Mouse (Mus musculus): Measurements from ENCODE around the gene Prdx2. TPM values are rescaled to one million over a fixed set of nuclear protein-coding genes. Genes with fewer than 3 reads are reported as not detected.

The Prdx2 gene
- polyA plus RNA-seq, 1 experiment from 2014 or later: 313 TPM

DNA sequence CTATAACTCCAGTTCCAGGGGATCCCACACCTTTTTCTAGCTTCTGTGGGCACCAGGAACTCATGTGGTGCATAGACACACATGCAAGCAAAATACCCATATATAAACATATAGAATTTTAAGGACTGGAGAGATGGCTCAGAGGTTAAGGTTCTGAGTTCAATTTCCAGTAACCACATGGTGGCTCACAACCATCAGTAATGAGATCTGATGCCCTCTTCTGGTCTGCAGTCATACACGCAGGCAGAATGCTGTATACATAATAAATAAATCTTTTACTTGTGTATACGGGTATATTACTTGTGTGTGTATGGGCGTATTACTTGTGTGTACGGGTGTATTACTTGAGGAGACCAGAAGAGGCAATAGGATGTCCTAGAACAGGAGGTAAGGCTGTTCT is 5.4 kb upstream of the Prdx2 start:
- Histone ChIP-seq H3K27me3 (replicated peaks; ENCODE audit: control insufficient read depth, insufficient read depth, low read length) (no peaks in the 10 kb centered on the region), H3K4me2 (replicated peaks; ENCODE audit: low read depth) (no peak overlapping the region), H3K9me3 (ENCODE audit: control insufficient read depth) (no peaks in the 10 kb centered on the region), H3K9ac (ENCODE audit: low read depth, low read length) (no peak overlapping the region), H3K4me3 (ENCODE audit: low read depth, low read length) (no peak overlapping the region), H3K36me3 (ENCODE audit: control insufficient read depth, insufficient read depth) (peaks cover 7% of the 10 kb centered on the region; the same call in 1 of the 2 replicates), H3K27ac (ENCODE audit: low read depth, low read length) (no peak overlapping the region), H3K4me1 (replicated peaks; ENCODE audit: control insufficient read depth, insufficient read depth, low read length) (peaks cover 6% of the 10 kb centered on the region; the same call in 1 of the 2 replicates)
- peak; percentile 39 for TF ChIP-seq CTCF (IDR thresholded peaks at IDR 0.05; ENCODE audit: low read depth)
- WGBS: 80% methylated on average over 4 of the region's 4 CpGs
- no peak for ATAC-seq

DNA sequence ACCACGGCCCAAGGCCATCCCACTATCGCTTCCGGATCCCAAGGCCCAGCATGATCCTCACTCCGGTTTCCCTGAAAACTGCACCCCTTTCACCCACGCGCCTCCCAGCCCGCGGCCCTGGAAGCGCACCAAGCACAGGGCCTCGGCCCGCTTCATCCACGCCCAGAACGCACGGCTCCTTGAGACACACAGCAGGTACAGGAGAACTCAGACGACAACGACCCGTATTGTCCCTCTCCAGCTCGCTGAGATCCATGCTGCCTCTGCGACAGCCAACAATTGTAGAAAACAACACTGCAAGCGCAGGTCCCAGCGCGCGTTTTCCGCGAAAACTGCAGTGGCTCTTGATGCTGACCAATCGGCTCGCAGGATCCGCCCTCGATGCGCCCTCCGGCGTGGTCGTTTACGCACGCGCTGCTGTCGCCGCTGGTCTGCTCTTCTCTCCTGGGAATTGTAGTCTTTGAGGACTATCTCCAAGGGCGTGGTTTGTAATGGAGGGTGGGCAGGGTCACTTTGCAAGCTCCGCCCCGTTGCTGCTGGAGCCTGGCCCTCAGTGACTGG is 3.6 kb upstream of the Prdx2 start:
- peaks cover 3% of the 10 kb centered on the region; the same call in 1 of the 2 replicates for H3K36me3 ChIP-seq (ENCODE audit: control insufficient read depth, insufficient read depth)
- peak overlapping the region; percentile 54; the same call in 1 of the 2 replicates for H3K27ac ChIP-seq (ENCODE audit: low read depth, low read length)
- H3K9ac ChIP-seq (ENCODE audit: low read depth, low read length): peak overlapping the region; percentile 51
- no peak for TF ChIP-seq CTCF (IDR thresholded peaks at IDR 0.05; ENCODE audit: low read depth)
- WGBS: under 1% methylated on average over 41 of the region's 41 CpGs
- peaks cover 6% of the 10 kb centered on the region; the same call in 1 of the 2 replicates for H3K4me1 ChIP-seq (replicated peaks; ENCODE audit: control insufficient read depth, insufficient read depth, low read length)
- H3K4me3 ChIP-seq (ENCODE audit: low read depth, low read length): peak overlapping the region; percentile 56
- H3K27me3 ChIP-seq (replicated peaks; ENCODE audit: control insufficient read depth, insufficient read depth, low read length): no peaks in the 10 kb centered on the region
- peak overlapping the region; percentile 92 for H3K4me2 ChIP-seq (replicated peaks; ENCODE audit: low read depth)
- no peaks in the 10 kb centered on the region for H3K9me3 ChIP-seq (ENCODE audit: control insufficient read depth)
- ATAC-seq: peak; percentile 84

DNA sequence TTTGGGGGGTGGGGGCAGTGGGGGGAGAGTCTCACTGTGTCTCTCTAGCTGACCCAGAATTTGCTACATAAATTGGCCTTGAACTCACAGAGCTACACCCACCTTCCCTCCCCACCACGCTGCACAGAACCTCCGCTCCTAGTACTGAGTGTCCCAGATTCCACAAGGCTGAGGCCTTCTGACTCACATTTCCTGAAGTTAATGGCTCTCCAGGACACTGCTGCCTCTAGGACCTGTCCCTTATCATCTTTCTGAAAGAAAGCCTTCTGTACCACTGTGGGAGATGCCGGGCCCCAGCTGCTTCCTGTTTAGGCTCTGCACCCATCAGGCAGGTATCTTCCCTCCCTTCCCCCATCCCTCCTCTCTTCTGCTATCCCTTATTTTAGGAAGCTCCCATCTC is 2.8 kb upstream of the Prdx2 start:
- H3K4me1 ChIP-seq (replicated peaks; ENCODE audit: control insufficient read depth, insufficient read depth, low read length): peaks cover 6% of the 10 kb centered on the region; the same call in 1 of the 2 replicates
- WGBS: 21% methylated on average over 3 of the region's 3 CpGs
- no peak for TF ChIP-seq CTCF (IDR thresholded peaks at IDR 0.05; ENCODE audit: low read depth)
- no peak overlapping the region for H3K9ac ChIP-seq (ENCODE audit: low read depth, low read length)
- no peaks in the 10 kb centered on the region for H3K9me3 ChIP-seq (ENCODE audit: control insufficient read depth)
- no peak overlapping the region for H3K4me3 ChIP-seq (ENCODE audit: low read depth, low read length)
- H3K27ac ChIP-seq (ENCODE audit: low read depth, low read length): 0 out of 2 replicates have a peak overlapping the region, but pooled peaks have one; percentile 15
- H3K27me3 ChIP-seq (replicated peaks; ENCODE audit: control insufficient read depth, insufficient read depth, low read length): no peaks in the 10 kb centered on the region
- H3K4me2 ChIP-seq (replicated peaks; ENCODE audit: low read depth): peak overlapping the region; percentile 92
- no peak for ATAC-seq
- H3K36me3 ChIP-seq (ENCODE audit: control insufficient read depth, insufficient read depth): peaks cover 11% of the 10 kb centered on the region; the same call in 1 of the 2 replicates

DNA sequence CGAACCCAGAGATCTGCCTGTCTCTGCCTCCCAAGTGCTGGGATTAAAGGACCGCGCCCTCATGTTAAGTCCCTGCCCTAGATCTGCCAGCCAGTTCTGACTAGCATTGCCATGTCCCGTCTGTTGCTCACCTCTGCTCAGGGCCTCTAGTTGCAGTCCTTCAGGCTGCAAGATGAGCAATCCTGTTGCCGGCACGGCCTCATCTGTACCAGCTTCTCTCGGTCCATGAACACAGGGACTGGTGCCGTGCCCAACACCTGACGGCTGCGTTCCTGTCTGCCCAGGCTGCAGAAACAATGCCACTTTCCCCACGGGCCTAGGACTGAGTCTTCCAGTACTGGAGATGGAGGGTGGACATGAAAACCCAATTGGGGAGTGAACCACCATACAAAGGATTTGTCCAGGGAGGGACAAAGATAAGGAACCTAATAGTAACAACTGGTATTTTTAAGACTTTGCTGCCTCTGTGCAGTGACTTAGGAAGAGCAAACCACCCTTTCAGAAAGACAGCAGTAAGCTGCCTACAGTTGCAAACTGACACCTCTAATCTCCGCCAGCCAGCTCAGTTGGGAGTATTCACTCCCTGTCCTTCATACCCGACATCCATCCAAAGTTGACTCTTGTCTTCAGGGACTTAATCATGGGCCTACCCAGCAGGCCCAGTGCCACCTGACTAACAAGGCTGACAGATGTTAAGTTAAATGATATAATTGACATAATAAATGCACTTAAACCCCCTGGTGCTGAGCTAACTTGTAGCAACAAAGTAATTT is 1.7 kb upstream of the Prdx2 start:
- no peak for ATAC-seq
- Histone ChIP-seq H3K27me3 (replicated peaks; ENCODE audit: control insufficient read depth, insufficient read depth, low read length) (no peaks in the 10 kb centered on the region), H3K9ac (ENCODE audit: low read depth, low read length) (no peak overlapping the region), H3K4me3 (ENCODE audit: low read depth, low read length) (no peak overlapping the region), H3K9me3 (ENCODE audit: control insufficient read depth) (no peaks in the 10 kb centered on the region), H3K36me3 (ENCODE audit: control insufficient read depth, insufficient read depth) (peaks cover 22% of the 10 kb centered on the region), H3K27ac (ENCODE audit: low read depth, low read length) (peak overlapping the region; percentile 1; the same call in 1 of the 2 replicates), H3K4me2 (replicated peaks; ENCODE audit: low read depth) (no peak overlapping the region; the same call in 1 of the 2 replicates), H3K4me1 (replicated peaks; ENCODE audit: control insufficient read depth, insufficient read depth, low read length) (peaks cover 6% of the 10 kb centered on the region; the same call in 1 of the 2 replicates)
- TF ChIP-seq CTCF (IDR thresholded peaks at IDR 0.05; ENCODE audit: low read depth): no peak
- 90% methylated on average over 13 of the region's 13 CpGs for WGBS

DNA sequence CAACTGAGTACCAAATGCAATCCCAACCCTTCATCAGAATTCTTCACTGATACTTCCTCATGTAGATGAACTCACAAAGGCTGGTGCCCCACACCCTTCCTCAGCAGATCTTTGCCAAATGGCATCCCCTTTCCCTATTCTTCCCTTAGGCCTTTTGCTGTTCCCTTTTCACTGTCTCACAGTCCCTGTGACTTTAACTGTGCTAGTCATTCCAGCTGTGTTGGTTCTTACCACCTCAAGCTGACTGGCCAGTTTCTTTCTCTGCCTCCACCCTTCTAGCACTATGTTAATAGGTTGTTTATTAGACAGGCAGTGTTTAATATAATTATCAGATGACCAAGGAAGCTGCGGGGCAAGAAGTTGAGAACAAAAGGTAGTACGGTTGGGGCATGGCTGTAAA is 737 bp upstream of the Prdx2 start:
- peak overlapping the region; percentile 64 for H3K4me3 ChIP-seq (ENCODE audit: low read depth, low read length)
- 5% methylated on average over 2 of the region's 2 CpGs for WGBS
- no peak for TF ChIP-seq CTCF (IDR thresholded peaks at IDR 0.05; ENCODE audit: low read depth)
- no peaks in the 10 kb centered on the region for H3K27me3 ChIP-seq (replicated peaks; ENCODE audit: control insufficient read depth, insufficient read depth, low read length)
- H3K27ac ChIP-seq (ENCODE audit: low read depth, low read length): peak overlapping the region; percentile 87
- peak overlapping the region; percentile 81 for H3K9ac ChIP-seq (ENCODE audit: low read depth, low read length)
- H3K9me3 ChIP-seq (ENCODE audit: control insufficient read depth): no peaks in the 10 kb centered on the region
- peak overlapping the region; percentile 74 for H3K4me2 ChIP-seq (replicated peaks; ENCODE audit: low read depth)
- peaks cover 27% of the 10 kb centered on the region for H3K36me3 ChIP-seq (ENCODE audit: control insufficient read depth, insufficient read depth)
- no peak for ATAC-seq
- H3K4me1 ChIP-seq (replicated peaks; ENCODE audit: control insufficient read depth, insufficient read depth, low read length): peaks cover 6% of the 10 kb centered on the region; the same call in 1 of the 2 replicates

DNA sequence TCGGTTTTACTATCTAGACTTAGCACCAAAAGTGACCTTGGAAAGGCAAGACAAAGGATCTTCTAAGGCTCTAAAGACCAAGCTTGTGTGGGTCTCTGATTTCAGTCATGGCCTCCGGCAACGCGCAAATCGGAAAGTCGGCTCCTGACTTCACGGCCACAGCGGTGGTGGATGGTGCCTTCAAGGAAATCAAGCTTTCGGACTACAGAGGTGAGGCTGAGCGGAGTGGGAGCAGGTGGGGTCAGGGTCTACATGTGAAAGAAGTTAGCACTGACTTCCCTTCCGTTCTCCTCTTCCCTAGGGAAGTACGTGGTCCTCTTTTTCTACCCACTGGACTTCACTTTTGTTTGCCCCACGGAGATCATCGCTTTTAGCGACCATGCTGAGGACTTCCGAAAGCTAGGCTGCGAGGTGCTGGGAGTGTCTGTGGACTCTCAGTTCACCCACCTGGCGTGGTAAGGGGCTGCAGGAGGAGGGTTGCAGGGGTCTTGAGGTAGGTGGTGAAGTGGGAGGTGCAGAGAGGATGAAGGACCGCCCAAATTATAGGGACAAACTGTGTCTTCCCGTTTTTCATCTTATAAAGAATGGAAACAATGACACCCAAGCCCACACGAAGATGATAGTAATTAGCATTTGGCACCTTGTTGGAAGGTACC is 876 bp downstream of the Prdx2 start:
- WGBS: 5% methylated on average over 21 of the region's 21 CpGs
- H3K9me3 ChIP-seq (ENCODE audit: control insufficient read depth): no peaks in the 10 kb centered on the region

More for the DNA sequence above, 876 bp downstream of the Prdx2 start:
- H3K9ac ChIP-seq (ENCODE audit: low read depth, low read length): peak overlapping the region; percentile 81
- no peak for TF ChIP-seq CTCF (IDR thresholded peaks at IDR 0.05; ENCODE audit: low read depth)
- no peak overlapping the region for H3K27ac ChIP-seq (ENCODE audit: low read depth, low read length)
- H3K36me3 ChIP-seq (ENCODE audit: control insufficient read depth, insufficient read depth): peaks cover 27% of the 10 kb centered on the region
- 0 out of 2 replicates have a peak, but pooled peaks cover 6% of the 10 kb centered on the region for H3K4me1 ChIP-seq (replicated peaks; ENCODE audit: control insufficient read depth, insufficient read depth, low read length)
- H3K4me2 ChIP-seq (replicated peaks; ENCODE audit: low read depth): peak overlapping the region; percentile 74
- H3K27me3 ChIP-seq (replicated peaks; ENCODE audit: control insufficient read depth, insufficient read depth, low read length): no peaks in the 10 kb centered on the region
- no peak for ATAC-seq
- peak overlapping the region; percentile 64 for H3K4me3 ChIP-seq (ENCODE audit: low read depth, low read length)
